30 mouse cellular contexts compared by ENCODE assay signal in the genomic region with DNA sequence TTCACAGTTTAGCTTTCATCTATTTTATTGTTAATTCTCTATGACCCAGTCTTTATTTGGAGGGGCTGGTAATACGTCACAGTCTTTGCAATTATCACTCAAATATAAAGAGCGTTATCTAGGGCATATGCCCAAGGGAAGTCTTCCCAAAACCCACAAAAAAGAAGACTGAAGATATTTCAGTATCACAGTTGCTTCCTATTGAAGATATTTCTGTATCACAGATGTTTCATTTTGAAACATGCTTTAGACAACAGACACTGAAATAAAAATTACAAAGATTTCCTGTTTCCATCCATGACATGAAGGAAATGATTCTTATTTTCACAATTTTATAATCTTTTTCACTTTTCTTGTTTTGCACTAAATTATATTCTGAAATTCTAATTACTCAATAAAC.
"Had no signal": no experiment of that assay in that cellular context is flagged by ENCODE, and none has a peak within 500 bp of the region (broad histone marks: within the 10 kb centered on the region; RNA-seq: fewer than 3 reads in every experiment).

No protein-coding gene starts in this region.

- H3K4me2 ChIP-seq: limb, embryonic 12.5 days; limb, embryonic 13.5 days; limb, embryonic 15.5 days; liver, embryonic 11.5 days; liver, embryonic 12.5 days; liver, embryonic 13.5 days; liver, embryonic 15.5 days; lung, embryonic 14.5 days; lung, embryonic 15.5 days; midbrain, embryonic 11.5 days; midbrain, embryonic 12.5 days; midbrain, embryonic 13.5 days; midbrain, embryonic 15.5 days; neural tube, embryonic 12.5 days had no signal

- H3K4me1 ChIP-seq: limb, embryonic 10.5 days; limb, embryonic 12.5 days; limb, embryonic 13.5 days; limb, embryonic 15.5 days; liver, embryonic 12.5 days; liver, embryonic 13.5 days; liver, embryonic 15.5 days; lung, embryonic 15.5 days; midbrain, embryonic 10.5 days; midbrain, embryonic 12.5 days; midbrain, embryonic 13.5 days; midbrain, embryonic 15.5 days; neural tube, embryonic 12.5 days had no signal

- H3K9me3 ChIP-seq: limb, embryonic 10.5 days; limb, embryonic 12.5 days; limb, embryonic 13.5 days; limb, embryonic 15.5 days; liver, embryonic 12.5 days; liver, embryonic 13.5 days; liver, embryonic 15.5 days; lung, embryonic 15.5 days; megakaryocyte, embryonic 14.5 days; midbrain, embryonic 10.5 days; midbrain, embryonic 12.5 days; midbrain, embryonic 13.5 days; midbrain, embryonic 15.5 days; neural tube, embryonic 12.5 days had no signal

- H3K27me3 ChIP-seq: limb, embryonic 12.5 days; limb, embryonic 13.5 days; limb, embryonic 15.5 days; liver, embryonic 12.5 days; liver, embryonic 13.5 days; liver, embryonic 15.5 days; lung, embryonic 15.5 days; megakaryocyte, embryonic 14.5 days; midbrain, embryonic 12.5 days; midbrain, embryonic 13.5 days; midbrain, embryonic 15.5 days; neural tube, embryonic 12.5 days had no signal

- H3K4me3 ChIP-seq: limb, embryonic 10.5 days; limb, embryonic 12.5 days; limb, embryonic 13.5 days; limb, embryonic 15.5 days; liver, embryonic 12.5 days; liver, embryonic 13.5 days; liver, embryonic 15.5 days; lung, embryonic 15.5 days; megakaryocyte, embryonic 14.5 days; midbrain, embryonic 10.5 days; midbrain, embryonic 12.5 days; midbrain, embryonic 13.5 days; midbrain, embryonic 15.5 days; myocyte; neural tube, embryonic 12.5 days had no signal

- DNase-seq: left cerebral cortex, postnatal 4 days; liver; liver, embryonic 13.5 days; liver, postnatal 0 days; lung, adult 18-20 months; lung, adult 2 months; lung, embryonic 14.5 days; lung, postnatal 10 days; lung, postnatal 14 days; lung, postnatal 36 days; lung, postnatal 4 days; midbrain, embryonic 14.5 days had no signal

- H3K27ac ChIP-seq: limb, embryonic 10.5 days; limb, embryonic 12.5 days; limb, embryonic 13.5 days; limb, embryonic 15.5 days; liver, embryonic 12.5 days; liver, embryonic 13.5 days; liver, embryonic 14.5 days; liver, embryonic 15.5 days; lung, embryonic 15.5 days; macrophage; midbrain, embryonic 10.5 days; midbrain, embryonic 12.5 days; midbrain, embryonic 13.5 days; midbrain, embryonic 15.5 days; neural tube, embryonic 12.5 days had no signal

- H3K36me3 ChIP-seq: limb, embryonic 10.5 days; limb, embryonic 12.5 days; limb, embryonic 13.5 days; limb, embryonic 15.5 days; liver, embryonic 12.5 days; liver, embryonic 13.5 days; liver, embryonic 15.5 days; lung, embryonic 15.5 days; midbrain, embryonic 10.5 days; midbrain, embryonic 12.5 days; midbrain, embryonic 13.5 days; midbrain, embryonic 15.5 days; neural tube, embryonic 12.5 days had no signal

- H3K9ac ChIP-seq: limb, embryonic 12.5 days; limb, embryonic 13.5 days; limb, embryonic 15.5 days; liver, embryonic 12.5 days; liver, embryonic 13.5 days; liver, embryonic 14.5 days; liver, embryonic 15.5 days; liver, postnatal 0 days; lung, embryonic 14.5 days; lung, embryonic 15.5 days; midbrain, embryonic 12.5 days; midbrain, embryonic 13.5 days; midbrain, embryonic 15.5 days; neural tube, embryonic 12.5 days had no signal
